Mouse (Mus musculus): ENCODE results near the gene Arhgap1.

DNA sequence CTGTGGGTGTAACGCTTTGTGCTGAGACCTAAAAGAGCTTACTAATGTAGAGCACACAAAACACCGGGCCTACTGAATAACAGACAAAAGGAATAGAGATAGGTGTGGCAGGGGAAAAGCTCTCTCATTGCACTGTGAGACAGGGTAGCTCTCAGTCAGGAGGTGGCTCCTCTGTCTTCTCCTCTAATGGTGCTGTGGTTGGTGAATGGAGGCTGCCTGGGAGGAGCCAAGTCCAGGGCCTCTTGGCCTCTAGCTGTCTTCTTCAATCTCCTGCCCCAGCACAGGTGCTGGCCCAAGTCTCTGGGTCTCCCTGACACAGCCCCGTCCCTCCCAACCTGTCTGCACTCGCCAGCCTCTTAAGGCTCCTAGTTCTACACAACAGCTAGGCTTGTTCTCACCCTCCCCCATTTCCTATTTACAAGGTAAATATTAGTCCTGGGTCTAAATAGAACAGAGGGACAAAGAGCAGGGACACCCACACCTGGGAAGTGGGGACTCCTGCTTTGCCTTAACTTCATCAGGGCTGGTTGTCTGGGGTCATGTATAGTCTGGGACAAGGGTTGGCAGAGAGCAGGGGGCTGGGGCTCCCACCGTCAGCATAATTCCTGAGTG, 12.8 kb upstream of the Arhgap1 start:
- TF ChIP-seq CTCF (IDR thresholded peaks at IDR 0.05; ENCODE audit: low read depth, low read length): no peak
- no peak for TF ChIP-seq POLR2A (IDR thresholded peaks at IDR 0.05; ENCODE audit: insufficient read depth, low read length)
- no peak for TF ChIP-seq EP300 (IDR thresholded peaks at IDR 0.05; ENCODE audit: insufficient read depth, low read depth, low read length)

Data from ES-Bruce4 (cell line).